Mouse (Mus musculus) R1 (cell line): ENCODE measurements around the gene Soat1.
"Not testable (repeated sequence)": the region's sequence is repeated elsewhere in the genome, so short reads cannot be mapped to it uniquely, and the experiment has no call there.

Experiments used
- DNase-seq: peaks from one replicate; pipeline ENCODE4 v3.0.0-alpha.2; 2018; ENCODE audit warnings: low read depth, low spot score

Soat1 gene

GRCm38 (mm10) chr1:156473961-156474503 is at the start of gene Soat1:
TSS of gene Soat1 (minus strand) at chr1:156474331.
- DNase-seq, result peak; percentile 92

GRCm38 (mm10) chr1:156523842-156524241 is 49.7 kb upstream of the Soat1 start, which contains the start of gene Gm10031:
TSS of gene Gm10031 (plus strand) at chr1:156524012.
- not testable (repeated sequence) for DNase-seq

- DNase-seq, result no peak
Observed at GRCm38 (mm10) chr1:156521796-156522517, 47.8 kb upstream of the Soat1 start.

- no peak for DNase-seq
Observed at GRCm38 (mm10) chr1:156520136-156520780, 46.1 kb upstream of the Soat1 start.

GRCm38 (mm10) chr1:156507753-156508152 is 33.6 kb upstream of the Soat1 start:
- DNase-seq, result no peak

GRCm38 (mm10) chr1:156505901-156506300 is 31.8 kb upstream of the Soat1 start:
- no peak for DNase-seq

GRCm38 (mm10) chr1:156504945-156505523 is 30.9 kb upstream of the Soat1 start:
- DNase-seq, result peak; percentile 74

GRCm38 (mm10) chr1:156496910-156497309 is 22.8 kb upstream of the Soat1 start:
- DNase-seq, result no peak

GRCm38 (mm10) chr1:156495025-156495424 is 20.9 kb upstream of the Soat1 start:
- DNase-seq, result no peak

- no peak for DNase-seq
Observed at GRCm38 (mm10) chr1:156491226-156491796, 17.2 kb upstream of the Soat1 start.

GRCm38 (mm10) chr1:156488031-156488430 is 13.9 kb upstream of the Soat1 start:
- no peak for DNase-seq

GRCm38 (mm10) chr1:156487498-156487897 is 13.4 kb upstream of the Soat1 start:
- DNase-seq, result peak; percentile 44

GRCm38 (mm10) chr1:156481826-156482225 is 7.7 kb upstream of the Soat1 start:
- peak; percentile 69 for DNase-seq

- DNase-seq, result no peak
Observed at GRCm38 (mm10) chr1:156476535-156476934, 2.4 kb upstream of the Soat1 start.

GRCm38 (mm10) chr1:156476016-156476415 is 1.9 kb upstream of the Soat1 start:
- DNase-seq, result no peak

- no peak for DNase-seq
Observed at GRCm38 (mm10) chr1:156474854-156475253, 723 bp upstream of the Soat1 start.

GRCm38 (mm10) chr1:156473003-156473402 is 1.1 kb downstream of the Soat1 start:
- peak; percentile 23 for DNase-seq

- no peak for DNase-seq
Observed at GRCm38 (mm10) chr1:156471955-156472354, 2.2 kb downstream of the Soat1 start.

- DNase-seq, result no peak
Observed at GRCm38 (mm10) chr1:156471071-156471470, 3.1 kb downstream of the Soat1 start.

GRCm38 (mm10) chr1:156470557-156470956 is 3.6 kb downstream of the Soat1 start:
- no peak for DNase-seq

GRCm38 (mm10) chr1:156468576-156468975 is 5.6 kb downstream of the Soat1 start:
- DNase-seq, result no peak

- no peak for DNase-seq
Observed at GRCm38 (mm10) chr1:156467655-156468255, 6.4 kb downstream of the Soat1 start.
